Mouse (Mus musculus) heart, adult 2 months (tissue): ENCODE measurements around the gene Cacna1c.

Experiments used
- CTCF ChIP-seq: fragments of 200-600 bp; IDR thresholded peaks from 2 replicates; pipeline ENCODE4 v1.8.1; 2022; ENCODE audit warnings: antibody characterized with exemption, mild to moderate bottlenecking, moderate library complexity
- POLR2A ChIP-seq: fragments of 200-500 bp; IDR thresholded peaks from 2 replicates; pipeline ENCODE4 v1.6.1; 2011; ENCODE audit warnings: mild to moderate bottlenecking, low read depth, low read length, control low read depth; ENCODE audit not compliant: insufficient read depth

GRCm38 (mm10) chr6:118965577-118965976, 230.6 kb downstream of the Cacna1c start:
- TF ChIP-seq POLR2A (no peak), CTCF (no peak)
